Mouse (Mus musculus) ES-CJ7 (cell line): ENCODE results near the gene Psmd10.
A peak's percentile ranks its signal among the peaks of the same experiment; 100 is the strongest.

ENCODE experiments used
- DNase-seq: peaks from one replicate; pipeline ENCODE4 v3.0.0; 2011; ENCODE audit warnings: low read depth, low spot score

Gene Psmd10

DNA sequence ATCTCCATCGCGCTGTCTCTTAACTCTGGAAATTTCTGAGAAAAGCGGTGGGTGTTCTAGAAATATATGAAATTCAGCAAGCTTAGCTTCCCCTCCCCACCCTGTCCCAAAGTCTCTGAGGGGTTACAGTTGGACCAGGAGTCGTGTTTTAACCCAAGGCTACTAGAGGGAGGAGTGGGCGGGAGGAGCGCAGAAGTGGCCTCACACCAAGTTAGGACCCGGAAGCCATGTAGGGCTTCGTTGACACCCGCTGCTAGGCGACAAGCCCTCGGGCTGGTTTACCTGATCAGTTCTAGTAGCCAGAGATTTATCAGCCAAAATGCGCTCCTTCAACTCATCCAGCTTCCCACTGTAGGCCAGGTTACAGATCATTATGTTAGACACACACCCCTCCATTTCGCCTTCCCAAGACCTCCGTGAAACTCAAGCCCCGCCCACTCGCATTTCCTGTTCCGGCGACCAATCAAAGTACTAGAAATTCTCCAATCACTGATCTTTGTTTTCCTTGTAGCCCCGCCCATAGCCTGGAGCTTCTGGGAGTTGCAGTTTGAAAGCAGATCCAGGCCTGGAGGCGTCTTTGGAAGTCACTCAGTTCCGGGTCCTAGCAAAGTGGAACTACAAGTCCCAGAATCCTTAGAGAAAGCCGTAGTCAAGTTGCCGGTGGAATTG lies at the start of gene Psmd10, which contains the start of gene Atg4a:
Gene Psmd10 (minus strand): TSS at position 457 of the 669 bp plus-strand sequence.
Gene Atg4a (plus strand): TSS at position 636 of the 669 bp plus-strand sequence.
- DNase-seq = peak; percentile 95

DNA sequence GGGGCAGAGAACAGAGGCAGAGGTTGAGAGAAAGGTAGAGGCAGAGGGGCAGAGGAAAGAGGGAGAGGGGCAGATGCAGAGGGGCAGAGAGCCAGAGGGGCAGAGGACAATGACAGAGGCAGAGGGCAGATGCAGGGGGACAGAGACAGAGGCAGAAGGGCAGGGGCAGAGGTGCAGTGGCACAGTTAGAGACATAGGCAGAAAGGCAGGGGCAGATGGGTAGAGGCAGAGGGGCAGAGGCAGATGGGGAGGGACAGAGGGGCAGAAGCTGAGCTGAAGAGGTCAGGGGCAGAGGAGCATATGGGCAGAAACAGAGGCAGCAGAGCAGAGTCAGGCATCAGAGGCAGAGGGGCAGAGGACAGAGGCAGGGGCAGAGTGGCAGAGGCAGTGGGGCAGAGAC lies 42.4 kb upstream of the Psmd10 start:
- no peak for DNase-seq

DNA sequence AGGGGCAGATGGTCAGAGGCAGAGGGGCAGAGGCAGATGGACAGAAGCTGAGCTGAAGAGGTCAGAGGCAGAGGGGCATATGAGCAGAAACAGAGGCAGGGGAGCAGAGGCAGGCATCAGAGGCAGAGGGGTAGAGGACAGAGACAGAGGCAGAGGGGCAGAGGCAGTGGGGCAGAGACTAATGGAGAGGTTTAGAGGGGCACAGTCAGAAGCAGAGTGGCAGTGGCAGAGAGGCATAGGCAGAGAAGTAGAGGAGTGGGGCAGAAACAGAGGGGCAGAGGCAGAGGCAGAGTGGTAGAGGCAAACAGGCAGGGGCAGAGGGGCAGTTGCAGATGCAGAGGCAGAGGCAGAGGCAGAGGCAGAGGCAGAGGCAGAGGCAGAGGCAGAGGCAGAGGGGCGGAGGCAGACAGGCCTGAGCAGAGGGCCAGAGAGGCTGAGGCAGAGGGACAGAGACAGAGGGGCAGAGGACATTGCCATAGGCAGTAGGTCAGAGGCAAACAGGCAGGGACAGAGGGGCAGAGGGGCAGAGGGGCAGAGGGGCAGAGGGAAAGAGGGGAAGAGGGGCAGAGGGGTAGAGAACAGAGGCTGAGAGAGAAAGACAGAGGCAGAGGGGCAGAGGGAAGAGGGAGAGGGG lies 41.5 kb upstream of the Psmd10 start:
- DNase-seq = no peak

DNA sequence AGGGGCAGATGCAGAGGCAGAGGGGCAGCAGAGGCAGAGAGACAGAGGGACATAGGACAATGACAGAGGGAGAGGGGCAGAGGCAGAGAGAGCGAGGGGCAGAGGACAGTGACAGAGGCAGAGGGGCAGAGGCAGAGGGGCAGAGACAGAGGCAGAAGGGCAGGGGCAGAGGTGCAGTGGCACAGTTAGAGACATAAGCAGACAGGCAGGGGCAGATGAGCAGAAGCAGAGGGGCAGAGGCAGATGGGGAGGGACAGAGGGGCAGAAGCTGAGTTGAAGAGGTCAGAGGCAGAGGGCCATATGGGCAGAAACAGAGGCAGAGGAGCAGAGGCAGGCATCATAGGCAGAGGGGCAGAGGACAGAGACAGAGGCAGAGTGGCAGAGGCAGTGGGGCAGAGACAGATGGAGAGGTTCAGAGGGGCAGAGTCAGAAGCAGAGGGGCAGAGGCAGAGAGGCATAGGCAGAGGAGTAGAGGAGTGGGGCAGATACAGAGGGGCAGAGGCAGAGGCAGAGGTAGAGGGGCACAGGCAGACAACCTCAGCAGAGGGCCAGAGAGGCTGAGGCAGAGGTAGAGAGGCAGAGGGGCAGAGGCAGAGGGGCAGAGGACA lies 40.5 kb upstream of the Psmd10 start:
- DNase-seq = no peak

DNA sequence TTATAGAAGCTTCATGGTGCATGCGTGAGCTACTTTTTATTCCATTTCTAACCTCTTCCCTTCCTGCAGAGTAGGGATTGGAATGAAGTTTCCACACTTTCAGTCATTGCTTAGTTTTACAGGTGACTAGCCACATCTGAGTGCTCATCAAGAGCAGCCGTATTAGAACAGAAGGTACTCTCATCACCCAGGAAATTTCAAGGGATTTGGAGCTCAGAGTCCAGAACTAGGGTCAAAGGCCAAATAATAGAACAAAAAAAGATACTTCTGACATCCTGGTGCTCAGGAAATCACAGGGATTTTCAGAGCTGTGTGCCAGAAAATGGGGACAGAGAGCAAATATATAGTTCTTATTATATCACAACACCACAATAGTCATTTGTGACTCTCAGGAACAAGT lies 28.7 kb upstream of the Psmd10 start:
- no peak for DNase-seq

DNA sequence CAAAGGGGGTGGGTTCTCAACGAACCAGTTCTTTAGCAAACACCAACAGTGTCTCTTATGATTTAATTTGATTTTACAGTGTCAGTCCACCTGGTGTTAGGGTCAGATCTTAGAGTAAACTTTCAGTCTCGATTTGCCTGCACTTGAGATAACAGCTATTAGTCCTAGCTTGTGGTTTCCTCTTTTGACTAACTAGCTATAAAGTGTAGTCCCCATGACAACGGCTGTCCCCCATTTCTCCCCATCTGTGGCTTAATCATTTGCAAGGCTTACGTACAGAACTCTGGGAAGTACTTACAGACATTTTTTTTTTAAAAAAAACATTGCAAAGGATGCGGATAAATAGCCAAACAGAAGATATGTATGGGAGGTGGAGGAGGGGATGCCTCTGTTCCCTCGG lies 28.3 kb upstream of the Psmd10 start:
- no peak for DNase-seq

DNA sequence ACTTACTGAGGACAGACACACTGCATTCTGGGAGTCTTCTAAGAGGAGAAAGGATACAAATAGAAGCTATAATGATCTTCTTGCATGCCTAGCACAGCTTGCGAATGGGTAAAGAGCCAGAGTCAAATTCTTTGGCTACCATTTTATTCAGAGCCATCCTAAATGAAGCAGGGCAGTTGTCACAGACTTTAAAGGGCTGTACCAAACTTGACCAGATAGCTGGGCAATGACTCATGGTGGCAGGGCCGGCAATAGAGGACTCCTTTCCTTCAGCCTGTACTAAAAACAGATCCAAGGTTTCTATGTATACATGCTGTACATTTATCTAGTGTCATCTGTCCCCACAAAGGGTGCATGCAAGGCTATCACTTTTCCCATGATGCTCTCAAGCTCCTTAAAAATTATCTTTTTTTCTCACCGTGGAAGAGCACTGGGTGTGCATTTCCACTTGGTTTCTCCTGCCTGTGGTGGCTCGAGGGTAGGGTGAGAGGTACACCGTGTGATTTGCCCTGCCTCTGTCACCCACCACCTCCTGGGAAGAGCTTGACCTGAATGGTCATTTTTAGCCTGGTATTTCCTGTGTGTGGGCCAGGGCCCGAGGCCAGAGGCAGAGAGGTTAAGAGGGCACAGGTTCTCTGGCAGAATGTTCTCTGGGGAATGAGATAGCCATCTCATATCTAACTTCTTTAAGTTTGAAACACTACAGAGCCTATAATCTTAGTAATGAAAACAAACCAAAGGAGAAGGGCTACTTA lies 26.9 kb upstream of the Psmd10 start:
- no peak for DNase-seq

DNA sequence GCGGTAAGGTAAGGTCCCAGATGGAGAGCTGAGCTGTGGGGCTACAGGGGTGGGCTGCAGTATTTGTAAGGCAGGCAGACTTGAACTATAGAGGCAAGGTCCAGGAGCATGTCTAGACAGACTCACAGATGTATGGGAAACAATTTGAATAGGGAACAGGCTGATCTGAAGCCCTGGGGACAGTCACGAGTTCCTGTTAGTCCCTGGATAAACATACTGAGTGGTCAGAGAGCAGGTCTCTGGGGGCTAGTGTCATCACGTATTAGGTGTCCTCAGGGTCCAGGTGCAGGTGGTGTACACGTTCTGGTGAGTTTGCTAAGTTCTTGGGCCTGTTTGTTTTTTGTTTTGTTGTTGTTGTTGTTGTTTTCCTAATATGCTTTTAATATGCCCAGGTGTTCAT lies 23.6 kb upstream of the Psmd10 start:
- no peak for DNase-seq

DNA sequence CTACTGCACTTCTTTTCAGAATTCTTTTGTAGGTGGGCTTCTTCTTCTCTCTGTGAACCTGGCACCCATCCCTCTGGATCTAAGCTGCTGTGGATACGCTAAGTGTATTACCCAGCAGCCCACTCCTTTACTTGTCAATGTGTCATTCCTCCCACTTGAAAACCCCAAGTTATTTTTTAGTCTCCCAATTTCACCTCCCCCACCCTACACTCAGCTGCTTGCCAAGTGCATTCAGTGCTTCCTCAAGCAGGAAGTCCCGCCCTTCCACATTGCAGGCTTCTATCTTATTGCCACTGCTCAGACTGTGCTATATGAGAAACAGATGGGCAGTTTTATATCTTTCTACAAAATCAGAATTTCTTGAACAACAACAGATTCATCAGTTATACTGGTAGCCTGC lies 23.0 kb upstream of the Psmd10 start:
- DNase-seq = no peak

DNA sequence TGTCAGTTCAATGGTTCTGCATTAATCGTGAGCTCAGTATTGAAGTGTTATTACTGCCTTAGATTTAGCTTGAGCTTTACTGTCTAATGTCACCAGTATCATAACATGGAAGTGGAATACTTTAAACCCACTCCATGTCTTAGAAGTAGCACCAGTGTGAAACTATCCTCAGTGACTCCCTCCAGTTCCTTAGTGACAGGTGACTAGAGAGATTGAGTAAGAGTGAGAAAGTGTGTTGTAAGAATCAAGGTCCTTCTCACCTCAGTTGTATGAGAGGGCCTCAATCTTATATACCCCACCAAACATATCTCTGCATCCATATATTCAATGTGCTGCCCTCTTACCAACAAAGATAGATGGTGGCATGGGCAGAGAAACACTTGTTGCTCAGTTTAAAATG lies 22.4 kb upstream of the Psmd10 start:
- no peak for DNase-seq

DNA sequence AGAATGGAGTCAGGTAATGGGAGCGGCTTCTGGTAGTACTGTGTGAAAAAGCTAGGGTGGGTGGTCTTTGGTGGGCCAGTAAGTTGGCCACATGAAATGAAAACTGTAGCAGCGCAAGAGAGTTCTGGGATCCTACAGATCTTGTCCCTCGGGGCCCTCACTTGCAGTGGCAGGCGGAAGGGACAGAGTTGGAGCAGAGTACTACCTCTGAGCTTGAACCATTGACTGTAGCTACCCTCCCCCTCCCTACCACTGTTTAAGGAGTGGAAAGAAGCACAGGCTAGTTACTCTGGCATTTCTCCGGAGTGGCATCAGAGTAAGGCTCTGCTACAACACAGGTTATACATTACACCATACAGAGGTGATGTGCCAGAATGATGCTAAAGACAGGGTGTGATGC lies 431 bp upstream of the Psmd10 start:
- DNase-seq = no peak

DNA sequence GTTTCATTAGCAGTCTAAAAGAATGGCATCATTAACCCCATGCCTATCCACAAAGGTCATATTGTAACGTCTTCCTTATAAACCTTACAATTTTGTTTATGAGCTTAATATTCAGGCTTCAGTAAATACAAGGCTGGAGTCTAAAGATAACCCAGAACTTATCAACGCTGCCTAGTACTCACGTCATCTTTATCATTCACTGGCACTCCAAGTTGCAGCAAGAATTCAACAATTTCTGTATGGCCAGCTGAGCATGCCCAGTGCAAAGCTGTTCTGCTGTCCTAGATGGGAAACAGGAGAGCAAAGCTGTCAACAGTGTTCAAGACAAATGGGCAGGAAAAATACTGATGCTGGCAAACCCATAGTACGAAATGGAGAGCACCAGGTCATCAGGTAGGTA lies 2.9 kb downstream of the Psmd10 start:
- DNase-seq = no peak

DNA sequence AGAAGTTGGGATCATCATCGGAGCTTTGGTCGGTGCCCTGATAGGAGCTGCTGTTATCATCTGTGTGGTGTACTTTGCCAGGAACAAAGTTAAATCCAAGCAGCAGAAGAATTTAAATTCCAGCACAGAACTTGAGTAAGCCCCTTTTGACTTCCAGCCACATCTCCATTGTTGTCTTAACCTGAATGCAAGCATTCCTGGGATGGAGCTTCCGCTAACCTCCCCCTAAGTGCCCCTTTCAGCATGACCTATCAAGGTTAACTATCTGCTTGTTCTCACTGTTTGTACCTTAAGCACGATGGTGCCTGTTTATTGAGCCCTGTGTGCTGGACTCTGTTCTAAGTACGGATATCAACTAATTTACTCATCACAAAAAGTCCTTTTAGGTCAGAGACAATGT lies 20.3 kb downstream of the Psmd10 start:
- DNase-seq = peak; percentile 25

DNA sequence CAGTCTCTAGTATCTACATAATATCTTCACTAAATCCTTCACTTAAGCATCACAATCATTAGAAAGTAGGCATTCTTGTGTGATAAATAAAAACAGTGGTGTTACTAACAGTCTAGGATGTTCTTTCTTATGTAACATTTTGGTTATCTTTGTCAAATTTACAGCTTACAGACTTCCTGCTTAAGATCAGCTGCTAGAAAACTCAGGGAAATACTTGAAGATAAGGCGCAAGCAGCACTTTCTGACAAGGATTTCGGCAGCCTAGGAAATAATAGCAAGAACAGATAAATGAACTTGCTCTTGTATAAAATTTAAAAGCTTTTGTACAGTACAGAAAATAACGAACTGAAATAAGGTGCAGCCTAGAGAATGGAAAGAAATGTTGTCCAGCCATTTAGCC lies 23.3 kb downstream of the Psmd10 start:
- no peak for DNase-seq

DNA sequence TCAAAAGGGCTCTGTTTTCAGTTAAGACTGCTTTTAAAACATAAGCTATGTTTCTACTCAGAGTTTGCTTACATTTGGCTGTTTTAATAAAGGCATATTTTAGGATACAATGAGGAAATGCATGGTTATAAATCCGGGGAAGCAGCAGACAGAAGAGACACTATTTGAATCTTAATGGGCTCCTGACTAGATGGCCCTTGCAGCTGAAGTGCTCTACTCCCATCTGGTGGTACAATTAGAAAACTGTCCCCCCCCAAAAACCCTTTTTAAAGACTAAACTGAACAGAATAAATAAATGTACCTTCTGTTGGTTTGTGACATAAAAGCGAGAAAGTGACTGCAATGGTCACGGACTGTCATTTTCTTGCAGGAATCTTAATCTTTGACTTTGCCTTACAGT lies 24.5 kb downstream of the Psmd10 start:
- no peak for DNase-seq

DNA sequence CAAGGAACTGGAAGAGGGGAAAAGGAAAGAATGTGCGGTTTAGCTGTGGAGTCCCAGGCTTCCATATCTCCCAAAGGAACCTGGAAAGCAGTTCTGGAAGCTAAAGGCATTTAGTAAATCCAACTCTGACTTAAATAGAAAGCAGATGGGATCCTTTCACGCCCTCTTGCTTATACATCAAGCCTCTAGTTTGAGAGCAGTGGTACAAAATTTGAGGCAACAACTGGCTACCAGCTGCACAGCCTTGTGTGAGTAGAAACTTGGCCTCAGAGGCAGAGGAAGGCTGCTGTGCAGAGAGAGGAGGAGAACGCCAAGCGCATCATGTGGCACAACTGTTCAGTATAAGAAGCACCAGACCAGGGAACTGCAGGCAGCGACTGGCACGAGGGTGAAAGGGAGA lies 35.2 kb downstream of the Psmd10 start:
- no peak for DNase-seq

DNA sequence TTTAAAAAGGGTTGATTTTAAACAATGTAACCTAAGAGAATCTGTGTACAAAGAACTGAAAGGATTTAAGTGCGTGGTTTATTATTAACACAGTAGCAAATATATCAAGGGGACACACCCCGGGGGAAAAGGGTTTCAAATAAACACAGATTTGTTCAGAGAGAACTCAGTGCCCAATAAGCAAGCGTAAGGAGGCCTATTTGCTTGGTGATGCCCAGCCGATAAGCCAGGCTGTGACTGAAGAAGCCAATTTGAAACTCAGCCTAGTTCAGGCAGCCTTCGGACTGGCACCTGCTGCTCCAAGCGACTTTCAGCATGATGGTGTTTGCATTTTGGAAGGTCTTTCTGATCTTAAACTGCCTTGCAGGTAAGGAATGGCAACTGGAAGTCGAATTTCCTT lies 49.2 kb downstream of the Psmd10 start, which contains the start of gene Vsig1:
Gene Vsig1 (plus strand): TSS at position 249 of the 400 bp plus-strand sequence.
- no peak for DNase-seq

DNA sequence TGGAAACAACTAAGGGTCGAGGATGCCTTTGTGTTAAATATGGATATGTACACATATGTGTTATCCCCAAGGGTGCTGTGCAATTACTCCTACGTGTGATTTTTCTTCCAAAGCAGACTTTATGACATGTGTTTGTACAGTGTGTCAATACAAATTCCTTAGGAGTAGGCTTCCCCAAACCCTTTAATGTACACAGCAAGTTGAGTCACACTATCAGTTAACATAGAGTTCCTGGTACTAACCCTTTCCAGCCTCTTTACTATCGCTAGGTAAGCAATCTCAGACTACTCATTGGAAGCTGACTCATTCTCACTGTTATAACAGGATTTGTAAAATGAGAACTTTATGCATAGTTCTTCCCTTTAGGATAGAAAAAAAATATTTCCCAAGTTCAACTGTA lies 53.0 kb downstream of the Psmd10 start:
- DNase-seq = no peak
